Mouse (Mus musculus) limb, embryonic 15.5 days (tissue): ENCODE measurements around the gene Map7d1. TPM values are rescaled to one million over a fixed set of nuclear protein-coding genes. Genes with fewer than 3 reads are reported as not detected.

Source experiments
- ATAC-seq: fragments of 200-750 bp; cut with Nextera tagmentation; 2 replicates; pipeline ENCODE4 v1.8.0; 2017; ENCODE audit warnings: low read depth, moderate TSS enrichment; ENCODE audit not compliant: insufficient number of reproducible peaks, low FRiP score, low TSS enrichment
- H3K27ac ChIP-seq: fragments of 300-500 bp; sonication (generic); 2 replicates; pipeline ENCODE4 v1.5.1; 2015; ENCODE audit warnings: moderate library complexity, mild to moderate bottlenecking, inconsistent platforms
- H3K27me3 ChIP-seq: fragments of 300-500 bp; sonication (generic); 2 replicates; pipeline ENCODE4 v1.6.1; 2015; ENCODE audit warnings: inconsistent platforms
- H3K36me3 ChIP-seq: fragments of 300-500 bp; sonication (generic); 2 replicates; pipeline ENCODE4 v1.6.1; 2015; ENCODE audit warnings: inconsistent platforms
- H3K4me1 ChIP-seq: fragments of 300-500 bp; sonication (generic); 2 replicates; pipeline ENCODE4 v1.6.1; 2015; ENCODE audit warnings: inconsistent platforms
- H3K4me2 ChIP-seq: fragments of 300-500 bp; sonication (generic); 2 replicates; pipeline ENCODE4 v1.6.1; 2015; ENCODE audit warnings: mild to moderate bottlenecking, inconsistent platforms
- H3K4me3 ChIP-seq: fragments of 300-500 bp; sonication (generic); 2 replicates; pipeline ENCODE4 v1.5.1; 2015; ENCODE audit warnings: mild to moderate bottlenecking, inconsistent platforms
- H3K9ac ChIP-seq: fragments of 300-500 bp; sonication (generic); 2 replicates; pipeline ENCODE4 v1.6.1; 2015; ENCODE audit warnings: inconsistent platforms
- H3K9me3 ChIP-seq: fragments of 300-500 bp; sonication (generic); 2 replicates; pipeline ENCODE4 v1.6.1; 2016; ENCODE audit warnings: inconsistent platforms
- WGBS: fragments of 180-500 bp; shearing (Covaris S2); methylation state at CpG from one replicate; pipeline ENCODE4 v1.1.7; 2015; 5-methylcytosine and 5-hydroxymethylcytosine counted together
- polyA plus RNA-seq: library from polyadenylated mRNA; unstranded; fragments of >200 nt; fragmentation: Nextera tagmentation; extraction: Ambion mirVana; gene quantifications from 2 replicates; pipeline ENCODE4 v1.2.1, GENCODE M21; 2015

The Map7d1 gene
- polyA plus RNA-seq, 1 experiment from 2014 or later = 50.3 TPM

DNA sequence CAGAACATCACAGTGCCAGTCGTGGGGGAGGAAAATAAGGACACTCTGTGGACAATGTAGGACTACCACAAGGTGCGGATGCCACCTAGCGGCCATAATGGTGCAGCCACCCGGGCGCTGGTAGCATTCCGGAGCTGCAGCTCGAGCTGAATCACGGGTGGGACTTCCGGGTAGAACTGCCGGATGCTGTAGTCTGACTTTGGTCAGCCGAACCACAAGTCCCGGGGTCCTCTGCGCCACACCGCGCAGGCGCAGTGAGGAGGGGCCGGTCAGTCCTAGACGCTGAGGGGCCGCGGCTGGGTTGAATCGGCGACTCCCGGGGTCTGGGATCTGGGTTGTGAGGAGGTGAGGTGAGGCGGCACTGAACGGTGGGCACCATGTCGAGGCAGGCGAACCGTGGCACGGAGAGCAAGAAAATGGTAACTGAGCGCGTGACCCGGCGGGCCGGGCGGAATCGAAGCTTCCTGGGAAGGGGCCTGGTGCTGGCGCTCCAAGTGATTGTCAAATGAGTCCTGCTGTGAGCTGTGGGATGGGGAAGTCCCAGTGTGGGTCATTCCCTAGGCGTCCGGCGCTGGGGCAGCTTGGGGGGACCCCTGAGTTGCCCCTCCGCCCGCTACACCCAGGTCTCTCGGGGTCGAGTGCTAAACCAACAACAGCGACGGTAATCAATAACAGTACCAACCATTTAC lies 6.1 kb upstream of the Map7d1 start, which contains the start of gene Trappc3:
TSS of gene Trappc3 (plus strand) at position 207 of the 689 bp plus-strand sequence.
- Histone ChIP-seq H3K9me3 (no peaks in the 10 kb centered on the region), H3K36me3 (peaks cover 10% of the 10 kb centered on the region; the same call in 1 of the 2 replicates), H3K4me3 (peak within 1 kb of the TSS; percentile 73), H3K27me3 (no peaks in the 10 kb centered on the region), H3K27ac (peak within 1 kb of the TSS; percentile 92), H3K4me2 (peak within 1 kb of the TSS; percentile 72), H3K4me1 (peaks cover 53% of the 10 kb centered on the region), H3K9ac (peak within 1 kb of the TSS; percentile 80)
- under 1% methylated on average over 46 of the region's 46 CpGs for WGBS
- ATAC-seq = peak; percentile 93

DNA sequence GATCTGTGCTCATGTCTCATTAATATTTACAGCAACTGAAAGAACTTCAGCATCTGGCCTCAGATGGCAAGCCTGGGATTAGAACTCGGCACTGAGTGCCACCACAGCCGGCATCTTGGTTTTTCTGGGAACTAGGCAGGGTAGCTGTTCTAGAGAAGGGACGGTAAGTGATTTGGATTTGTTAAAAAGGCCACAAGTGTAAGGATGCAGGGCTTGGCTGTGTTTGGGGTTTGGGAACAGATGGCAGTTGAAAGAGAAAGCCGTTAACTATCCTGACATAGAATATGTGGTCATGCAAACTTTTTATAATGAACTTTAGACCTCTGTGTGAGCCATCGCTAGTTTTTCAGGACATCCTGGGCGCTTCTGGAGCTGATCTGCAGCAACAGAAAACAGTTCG lies 5.5 kb upstream of the Map7d1 start:
- WGBS = 43% methylated on average over 7 of the region's 7 CpGs
- Histone ChIP-seq H3K4me1 (peaks cover 57% of the 10 kb centered on the region), H3K4me3 (no peak overlapping the region), H3K27me3 (no peaks in the 10 kb centered on the region), H3K9ac (no peak overlapping the region), H3K4me2 (no peak overlapping the region), H3K9me3 (no peaks in the 10 kb centered on the region), H3K27ac (peak overlapping the region; percentile 92), H3K36me3 (peaks cover 10% of the 10 kb centered on the region; the same call in 1 of the 2 replicates)
- ATAC-seq = no peak

DNA sequence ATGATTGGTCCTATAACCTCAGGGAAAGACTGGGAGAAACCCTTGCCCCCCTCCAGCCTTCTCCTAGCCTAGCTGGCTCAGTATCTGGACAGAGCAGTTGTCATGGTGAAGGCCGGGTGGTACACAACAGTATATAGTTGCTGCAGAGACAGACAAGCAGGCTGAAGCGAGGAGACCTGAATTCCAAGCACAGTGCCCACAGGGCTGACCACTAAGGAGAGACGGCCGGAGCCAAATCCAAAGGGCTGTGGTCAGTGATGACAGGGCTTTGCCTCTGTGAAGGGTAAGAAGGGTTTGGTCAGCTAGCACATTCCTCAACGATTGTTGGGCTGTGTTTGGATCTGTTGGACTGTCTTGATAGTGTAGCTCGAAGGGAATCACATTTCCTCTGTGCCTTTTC lies 5.1 kb upstream of the Map7d1 start:
- H3K36me3 ChIP-seq = peaks cover 10% of the 10 kb centered on the region; the same call in 1 of the 2 replicates
- H3K9ac ChIP-seq = no peak overlapping the region
- no peak overlapping the region for H3K4me3 ChIP-seq
- WGBS = 74% methylated on average over 6 of the region's 6 CpGs
- H3K4me1 ChIP-seq = peaks cover 57% of the 10 kb centered on the region
- peak overlapping the region; percentile 35 for H3K4me2 ChIP-seq
- ATAC-seq = no peak
- H3K27me3 ChIP-seq = no peaks in the 10 kb centered on the region
- no peaks in the 10 kb centered on the region for H3K9me3 ChIP-seq
- H3K27ac ChIP-seq = peak overlapping the region; percentile 92

DNA sequence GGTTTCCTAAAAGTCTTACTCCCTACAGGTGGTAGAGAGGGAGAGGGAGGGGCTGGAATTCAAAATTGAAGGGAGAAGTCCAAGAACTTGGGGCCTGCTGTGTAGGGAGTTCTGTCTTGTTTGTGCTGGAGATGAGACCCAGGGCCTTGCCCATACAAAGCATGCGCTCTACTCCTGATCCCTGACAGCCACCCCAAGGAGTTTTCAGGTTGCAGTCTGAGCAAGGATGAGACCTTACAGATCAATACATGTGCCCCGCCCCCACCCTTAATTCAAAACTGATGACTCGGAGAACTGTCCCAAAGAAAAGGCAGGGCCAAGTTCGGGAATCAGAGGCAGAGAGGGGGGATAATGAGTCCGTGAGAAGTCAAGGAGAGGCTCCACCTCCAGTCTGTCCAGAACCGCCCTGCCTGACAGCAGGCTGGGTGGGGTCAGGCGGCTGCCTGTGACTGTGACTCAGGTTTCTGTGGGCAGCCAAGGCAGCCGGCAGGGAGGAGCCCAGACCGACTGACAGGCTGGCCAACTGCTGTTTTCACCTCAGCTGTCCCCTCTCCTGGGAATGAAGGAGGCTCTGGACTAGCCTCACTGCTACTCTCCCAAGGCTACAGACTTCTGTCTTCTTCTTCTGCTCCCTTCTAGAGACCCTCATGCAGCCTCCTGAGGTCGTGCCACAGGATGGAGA lies 4.5 kb upstream of the Map7d1 start:
- peaks cover 57% of the 10 kb centered on the region for H3K4me1 ChIP-seq
- H3K36me3 ChIP-seq = peaks cover 10% of the 10 kb centered on the region; the same call in 1 of the 2 replicates
- no peaks in the 10 kb centered on the region for H3K9me3 ChIP-seq
- 4% methylated on average over 10 of the region's 10 CpGs for WGBS
- peak overlapping the region; percentile 35 for H3K4me2 ChIP-seq
- H3K27me3 ChIP-seq = no peaks in the 10 kb centered on the region
- H3K9ac ChIP-seq = no peak overlapping the region
- peak; percentile 43 for ATAC-seq
- peak overlapping the region; percentile 92 for H3K27ac ChIP-seq
- H3K4me3 ChIP-seq = no peak overlapping the region

DNA sequence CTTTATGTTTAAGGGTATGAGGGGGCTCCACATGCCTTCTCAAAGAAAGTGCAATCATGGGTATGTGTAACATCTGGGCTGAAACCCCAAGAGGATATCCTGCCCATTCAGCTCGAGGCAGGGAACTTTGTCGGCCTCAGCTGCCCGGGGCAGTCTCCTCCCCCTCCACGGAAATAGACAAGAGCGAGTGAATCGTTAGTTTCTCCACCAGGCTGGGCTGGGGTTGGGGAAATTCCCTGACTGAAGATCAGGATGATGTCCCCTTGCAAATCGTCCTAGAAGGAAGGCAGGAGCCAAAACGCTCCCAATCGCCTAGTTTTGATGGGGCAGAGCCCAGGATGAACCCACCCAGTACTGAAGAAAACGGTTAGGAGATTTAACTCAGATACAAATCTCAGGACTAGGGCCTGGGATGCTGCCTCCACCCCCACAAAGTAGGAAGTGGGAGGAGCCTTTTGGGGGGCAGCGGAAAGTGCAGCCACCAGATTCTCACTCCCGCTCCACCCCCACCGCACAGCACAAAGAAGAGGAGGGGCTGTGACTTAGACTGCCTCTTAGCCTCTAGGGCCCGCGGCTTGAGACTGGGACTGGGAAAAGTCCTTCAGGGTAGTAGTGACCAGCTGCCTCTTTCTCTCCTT lies 3.5 kb upstream of the Map7d1 start:
- Histone ChIP-seq H3K4me3 (peak overlapping the region; percentile 13), H3K36me3 (0 out of 2 replicates have a peak, but pooled peaks cover 3% of the 10 kb centered on the region), H3K4me1 (peaks cover 59% of the 10 kb centered on the region), H3K9me3 (no peaks in the 10 kb centered on the region), H3K27me3 (no peaks in the 10 kb centered on the region), H3K9ac (no peak overlapping the region), H3K27ac (peak overlapping the region; percentile 92), H3K4me2 (peak overlapping the region; percentile 40)
- ATAC-seq = no peak
- under 1% methylated on average over 15 of the region's 15 CpGs for WGBS

DNA sequence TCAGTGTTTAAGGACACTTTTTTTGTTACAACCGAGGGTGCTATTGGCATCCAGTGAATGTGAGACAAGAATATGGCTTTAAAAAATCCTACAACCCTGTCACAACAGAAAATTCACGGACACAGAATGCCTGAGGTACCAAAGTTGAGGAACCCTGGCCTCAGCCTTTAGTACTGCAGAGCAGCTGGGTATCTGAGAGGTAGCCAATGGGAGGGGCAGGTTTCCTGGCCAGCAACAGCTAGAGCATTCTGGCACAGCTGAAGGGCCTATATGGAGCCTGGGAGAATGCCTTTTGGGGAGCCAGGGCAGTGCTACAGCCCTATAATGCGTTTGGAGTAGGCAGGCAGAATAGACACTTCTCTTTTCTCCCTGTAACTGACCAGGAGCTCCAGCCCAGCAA lies 2.9 kb upstream of the Map7d1 start:
- H3K27ac ChIP-seq = peak overlapping the region; percentile 92
- peak overlapping the region; percentile 40 for H3K4me2 ChIP-seq
- WGBS = 22% methylated on average over 3 of the region's 3 CpGs
- no peak overlapping the region for H3K9ac ChIP-seq
- no peaks in the 10 kb centered on the region for H3K9me3 ChIP-seq
- no peak for ATAC-seq
- H3K4me1 ChIP-seq = peaks cover 65% of the 10 kb centered on the region
- no peaks in the 10 kb centered on the region for H3K27me3 ChIP-seq
- H3K36me3 ChIP-seq = no peaks in the 10 kb centered on the region
- H3K4me3 ChIP-seq = no peak overlapping the region

DNA sequence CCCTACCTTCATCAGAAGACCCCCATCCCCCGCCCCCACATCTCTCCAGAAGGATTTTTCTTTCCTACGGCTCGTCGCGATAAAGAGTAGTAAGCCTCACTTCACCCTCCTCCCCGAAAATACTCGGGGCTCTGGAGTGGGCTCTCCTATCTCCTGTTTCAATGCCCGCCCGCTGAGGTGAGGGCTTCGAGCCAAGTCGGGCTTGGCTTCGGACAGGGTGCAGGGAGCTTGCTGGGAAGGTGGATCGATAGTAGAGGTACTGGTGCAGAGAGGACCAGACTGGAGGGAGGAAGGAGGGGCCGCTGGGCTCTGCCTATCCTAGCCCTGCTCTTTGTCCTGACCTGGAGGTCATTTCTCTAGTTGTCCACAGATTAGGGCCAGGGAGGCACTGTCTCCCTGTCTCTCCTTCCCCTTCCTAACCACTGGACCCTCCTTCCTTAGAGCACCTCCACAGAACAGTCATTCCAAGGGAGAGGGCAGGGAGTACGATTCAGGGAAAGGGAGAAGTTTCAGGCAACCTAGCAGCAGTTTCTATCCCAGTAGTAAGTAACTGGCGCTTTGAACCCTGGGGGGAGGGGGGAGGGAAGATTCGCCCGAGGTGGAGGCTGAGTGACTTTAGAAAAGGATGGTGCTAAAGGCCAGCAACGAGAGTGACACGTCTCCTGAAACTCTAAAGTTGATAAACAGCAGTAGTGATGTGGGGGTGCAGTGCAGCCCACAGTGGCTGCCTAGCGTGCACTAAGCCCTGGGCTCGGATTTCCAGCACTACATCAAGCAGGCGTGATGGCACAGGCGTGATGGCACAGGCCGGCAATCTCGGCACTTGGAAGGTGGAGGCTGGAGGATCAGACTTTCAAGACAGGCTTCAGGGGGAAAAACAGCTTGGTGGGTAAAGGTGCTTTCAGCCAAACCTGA lies 1.1 kb upstream of the Map7d1 start:
- Histone ChIP-seq H3K4me3 (peak overlapping the region; percentile 98), H3K4me2 (peak overlapping the region; percentile 72), H3K9me3 (no peaks in the 10 kb centered on the region), H3K9ac (peak overlapping the region; percentile 97), H3K27me3 (no peaks in the 10 kb centered on the region), H3K4me1 (peaks cover 71% of the 10 kb centered on the region), H3K27ac (peak overlapping the region; percentile 95), H3K36me3 (no peaks in the 10 kb centered on the region)
- ATAC-seq = no peak
- 4% methylated on average over 26 of the region's 26 CpGs for WGBS

DNA sequence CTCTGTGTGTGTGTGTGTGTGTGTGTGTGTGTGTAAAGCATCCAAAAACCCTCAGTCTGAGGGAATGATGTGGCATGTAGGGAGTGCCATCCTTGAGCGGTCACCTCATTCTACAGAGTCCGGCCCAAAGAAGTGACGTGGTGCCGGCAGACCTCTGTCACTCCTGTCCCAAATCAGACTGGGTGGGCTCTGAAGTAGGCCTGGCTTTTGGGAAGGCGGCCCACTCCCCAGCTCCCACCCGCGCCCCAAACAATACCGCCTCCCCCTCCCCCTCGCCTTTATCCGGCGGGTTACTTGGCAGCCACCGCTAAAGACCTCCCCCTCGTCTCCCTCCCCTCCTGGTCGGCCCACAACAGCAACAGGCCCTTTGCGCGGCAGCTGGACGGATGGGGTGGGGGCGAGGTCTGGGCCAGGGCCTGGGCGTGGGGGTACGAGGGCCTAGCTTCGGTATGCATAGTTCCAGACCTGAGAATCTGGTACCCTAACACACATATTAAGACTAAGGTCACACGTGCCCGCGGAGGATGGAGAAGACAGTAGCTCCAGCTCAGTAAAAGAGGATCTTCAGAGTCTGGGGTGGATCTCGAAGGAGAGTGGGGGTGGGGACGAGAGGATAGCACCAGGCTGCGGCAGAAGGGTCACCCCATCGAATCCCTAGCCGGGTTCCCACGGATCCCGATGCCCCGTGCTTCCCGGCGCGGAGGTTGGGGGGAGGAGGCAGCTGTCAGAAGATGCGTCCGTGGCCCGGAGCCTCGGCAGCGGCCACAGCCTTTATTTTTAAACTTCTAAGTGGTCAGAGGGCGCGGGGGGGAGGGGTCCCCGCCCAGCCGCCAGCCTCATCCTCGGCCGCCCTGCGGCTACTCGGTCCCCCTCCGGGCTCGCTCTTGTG lies 786 bp downstream of the Map7d1 start:
- H3K27me3 ChIP-seq = no peaks in the 10 kb centered on the region
- under 1% methylated on average over 50 of the region's 50 CpGs for WGBS
- no peak for ATAC-seq

DNA sequence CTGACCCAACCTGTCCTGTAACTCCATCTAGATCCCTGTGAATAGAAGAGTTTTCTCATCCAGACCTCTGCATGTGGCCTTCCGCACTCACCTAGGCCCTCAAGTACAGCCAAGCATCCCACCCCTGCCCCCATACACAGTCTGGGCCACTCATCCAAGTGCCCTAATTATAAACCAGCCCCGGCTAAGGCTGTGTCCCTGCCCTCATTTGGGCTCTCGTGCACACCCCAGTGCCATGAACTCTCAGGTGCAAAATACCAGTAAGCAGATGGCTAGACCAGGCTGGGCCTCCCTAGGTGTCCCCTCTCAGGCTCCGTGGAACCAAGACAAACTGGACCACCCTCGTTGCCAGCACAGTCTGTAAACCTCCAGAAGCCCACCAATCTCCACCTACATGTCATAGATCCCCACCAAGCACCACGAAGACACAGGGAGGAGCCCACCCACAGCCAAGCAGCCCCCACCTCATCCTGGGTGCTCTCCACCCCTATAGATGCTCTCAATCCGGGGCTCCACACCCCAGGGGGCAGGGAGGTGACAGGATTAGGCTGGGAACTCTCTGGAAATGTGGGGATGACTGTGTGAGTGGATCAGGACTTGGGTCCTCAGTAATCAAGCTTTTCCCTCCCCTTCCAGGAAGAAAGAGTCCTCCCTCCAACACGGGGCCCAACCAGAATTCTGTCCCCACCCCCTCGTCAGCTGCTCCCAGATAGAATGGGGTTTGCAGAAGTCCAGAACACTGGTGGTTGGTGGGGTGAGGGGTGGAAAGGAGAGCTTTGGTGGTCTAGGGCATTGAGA lies 1.6 kb downstream of the Map7d1 start:
- Histone ChIP-seq H3K4me3 (peak overlapping the region; percentile 98), H3K9me3 (no peaks in the 10 kb centered on the region), H3K36me3 (peaks cover 5% of the 10 kb centered on the region; the same call in 1 of the 2 replicates), H3K4me1 (peaks cover 68% of the 10 kb centered on the region), H3K27ac (peak overlapping the region; percentile 95), H3K4me2 (peak overlapping the region; percentile 72), H3K9ac (peak overlapping the region; percentile 97), H3K27me3 (no peaks in the 10 kb centered on the region)
- WGBS = 15% methylated on average over 9 of the region's 9 CpGs
- ATAC-seq = peak; percentile 31; the same call in 1 of the 2 replicates

More for the DNA sequence above, 786 bp downstream of the Map7d1 start:
- Histone ChIP-seq H3K4me2 (peak overlapping the region; percentile 72), H3K36me3 (peaks cover 5% of the 10 kb centered on the region; the same call in 1 of the 2 replicates), H3K4me3 (peak overlapping the region; percentile 98), H3K4me1 (peaks cover 73% of the 10 kb centered on the region), H3K9ac (peak overlapping the region; percentile 97), H3K9me3 (no peaks in the 10 kb centered on the region), H3K27ac (peak overlapping the region; percentile 95)
